Mouse (Mus musculus) thymus, postnatal 14 days (tissue): ENCODE results near the gene Astn1.

Experiments
- DNase-seq: peaks from one replicate; pipeline ENCODE4 v3.0.0; 2021

Gene Astn1

DNA sequence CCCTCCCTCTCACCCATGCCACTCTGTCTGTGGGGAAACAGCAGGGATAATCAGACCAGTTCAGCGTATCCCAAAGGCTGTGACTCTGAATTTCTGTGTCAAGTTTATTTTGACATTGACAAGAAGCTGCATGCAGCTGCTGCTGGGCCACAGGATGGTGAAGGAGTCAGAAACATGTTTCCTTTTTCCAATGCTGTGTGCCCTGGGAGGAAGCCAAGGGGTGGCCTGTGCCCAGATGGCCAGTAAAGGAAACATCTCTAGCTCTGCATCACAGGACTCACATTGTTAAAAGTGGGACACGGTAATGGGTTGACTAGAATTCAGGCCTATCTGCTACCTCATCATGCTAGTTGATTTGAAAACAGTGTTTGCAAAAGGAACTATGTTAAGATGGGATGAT is 279.2 kb downstream of the Astn1 start:
- no peak for DNase-seq

DNA sequence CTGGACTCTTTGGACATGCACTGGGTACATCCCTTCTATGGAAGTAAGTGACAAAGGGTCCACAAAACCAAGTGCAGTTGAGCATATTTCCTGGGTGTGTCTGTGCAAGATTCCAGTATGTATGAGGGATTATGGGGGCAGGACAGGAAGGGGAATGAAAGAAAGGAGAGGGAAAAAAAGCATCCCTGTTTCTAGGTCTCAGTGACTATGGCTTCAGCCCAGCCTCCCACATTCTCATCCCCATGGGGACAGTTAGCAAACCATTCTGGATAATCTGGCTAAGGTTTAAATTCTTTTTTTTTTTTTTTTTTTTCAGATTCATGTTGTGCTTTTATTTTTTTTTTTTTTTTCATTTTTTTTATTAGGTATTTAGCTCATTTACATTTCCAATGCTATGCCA is 280.2 kb downstream of the Astn1 start:
- DNase-seq = no peak

DNA sequence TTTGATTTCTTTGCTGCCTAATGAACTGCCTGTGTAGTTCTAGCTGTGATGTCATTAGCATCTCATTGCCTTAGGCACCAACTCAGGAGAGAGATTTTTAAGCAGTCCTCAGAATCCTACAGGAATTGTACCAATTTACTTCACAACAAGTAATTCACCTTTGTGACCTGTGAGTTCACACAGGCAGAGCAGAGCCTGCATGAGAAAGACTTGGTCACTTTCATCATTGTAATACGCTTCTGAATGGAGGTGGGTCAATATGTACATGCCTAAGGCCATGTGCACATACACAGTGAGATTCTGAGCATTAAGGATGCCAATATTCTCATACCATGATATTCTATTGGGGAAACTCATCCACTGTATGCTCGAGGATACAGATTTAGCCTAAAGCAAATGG is 290.7 kb downstream of the Astn1 start:
- DNase-seq = no peak

DNA sequence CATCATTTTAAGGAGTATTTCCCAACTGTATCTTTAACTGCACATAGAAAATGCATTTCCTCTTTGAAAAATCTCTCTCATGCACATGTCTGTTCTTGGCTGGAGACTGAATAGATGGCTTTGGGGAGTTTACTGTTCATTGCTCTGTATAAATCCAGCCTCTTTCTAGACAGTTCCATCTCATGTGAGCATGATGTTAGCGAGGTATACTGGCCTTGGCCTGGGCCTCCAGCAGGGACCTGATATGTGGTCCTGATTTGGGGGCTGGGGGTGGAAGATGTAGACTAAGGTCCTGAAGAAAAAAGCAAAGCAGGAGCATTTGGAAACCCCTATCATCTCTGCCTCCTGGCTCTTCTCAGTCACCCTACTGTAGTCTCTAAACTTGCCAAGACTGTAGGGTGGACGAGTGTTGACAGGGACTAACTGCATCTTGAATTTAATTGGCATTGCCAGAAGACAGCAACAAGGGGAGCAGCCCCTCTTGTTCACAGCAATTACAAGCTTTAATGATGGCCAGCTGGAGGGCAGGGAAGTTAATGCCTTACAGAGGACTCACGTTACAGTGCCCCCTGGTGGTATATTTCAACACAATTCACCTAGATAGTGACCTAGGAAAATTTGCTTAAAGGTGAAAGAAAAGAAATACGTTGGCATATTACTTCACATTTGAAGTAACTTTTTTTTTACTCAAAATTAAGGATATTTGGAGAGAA is 291.9 kb downstream of the Astn1 start:
- peak; percentile 3 for DNase-seq

DNA sequence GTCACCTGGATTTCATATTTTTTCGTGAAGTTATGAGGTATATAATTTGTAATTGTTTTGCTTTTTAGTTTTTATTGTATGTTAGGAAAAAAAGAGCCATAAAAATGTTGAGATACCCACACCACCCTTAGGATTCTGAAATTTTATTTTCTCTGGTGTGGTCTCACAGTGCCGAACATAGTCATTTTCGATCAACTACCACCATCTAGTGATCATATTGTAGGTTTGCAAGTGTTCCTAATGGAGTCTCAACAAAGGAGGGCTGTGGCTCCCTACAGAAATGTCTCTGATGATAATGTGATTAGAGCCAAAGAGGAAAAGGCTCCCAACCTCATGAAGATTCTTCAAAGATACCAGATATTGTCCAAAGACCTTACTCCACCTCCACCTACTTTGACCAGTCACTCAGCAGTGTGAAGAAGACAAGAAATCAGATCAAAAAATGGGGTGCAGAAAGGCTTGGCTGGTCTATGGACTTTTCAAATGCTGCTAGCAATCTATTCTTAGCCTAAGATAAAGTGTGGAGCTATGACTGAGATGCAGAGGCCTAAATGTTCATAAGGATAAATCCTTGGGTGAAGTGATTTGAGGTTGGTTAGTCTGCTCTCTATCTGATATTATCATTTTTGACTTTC is 292.6 kb downstream of the Astn1 start:
- no peak for DNase-seq

DNA sequence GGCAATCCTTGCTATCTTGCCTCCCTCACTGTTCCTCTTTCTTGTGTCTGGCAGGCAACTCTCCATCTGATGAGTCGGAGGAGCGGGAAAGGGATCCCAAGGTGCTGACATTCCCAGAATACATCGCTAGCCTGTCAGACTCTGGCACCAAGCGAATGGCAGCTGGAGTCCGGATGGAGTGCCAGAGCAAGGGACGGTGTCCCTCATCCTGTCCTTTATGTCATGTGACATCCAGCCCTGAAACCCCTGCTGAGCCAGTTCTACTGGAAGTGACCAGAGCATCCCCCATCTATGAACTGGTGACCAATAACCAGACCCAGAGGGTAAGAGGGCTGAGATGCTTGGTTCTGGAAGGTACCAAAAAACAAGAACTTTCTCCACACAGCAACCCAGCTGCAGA is 294.9 kb downstream of the Astn1 start:
- DNase-seq = no peak

DNA sequence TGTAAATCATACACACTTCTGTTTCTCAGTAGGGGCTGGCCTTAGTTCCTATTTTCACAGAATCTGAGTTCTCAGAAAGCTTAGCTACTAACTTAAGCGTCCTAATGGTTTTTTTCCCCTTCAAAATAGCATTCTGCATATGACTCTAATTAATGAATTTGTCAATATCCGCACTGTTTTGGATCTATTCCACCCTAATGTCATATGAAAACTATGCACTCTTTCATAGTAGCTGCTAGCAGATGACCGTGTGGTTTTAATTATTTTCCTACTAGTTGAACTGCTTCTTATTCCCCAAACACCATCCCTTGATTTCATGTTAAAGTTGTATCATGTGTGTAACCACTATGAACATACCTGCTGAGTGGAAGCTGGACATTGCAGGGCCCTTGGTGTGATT is 303.9 kb downstream of the Astn1 start:
- DNase-seq = no peak

DNA sequence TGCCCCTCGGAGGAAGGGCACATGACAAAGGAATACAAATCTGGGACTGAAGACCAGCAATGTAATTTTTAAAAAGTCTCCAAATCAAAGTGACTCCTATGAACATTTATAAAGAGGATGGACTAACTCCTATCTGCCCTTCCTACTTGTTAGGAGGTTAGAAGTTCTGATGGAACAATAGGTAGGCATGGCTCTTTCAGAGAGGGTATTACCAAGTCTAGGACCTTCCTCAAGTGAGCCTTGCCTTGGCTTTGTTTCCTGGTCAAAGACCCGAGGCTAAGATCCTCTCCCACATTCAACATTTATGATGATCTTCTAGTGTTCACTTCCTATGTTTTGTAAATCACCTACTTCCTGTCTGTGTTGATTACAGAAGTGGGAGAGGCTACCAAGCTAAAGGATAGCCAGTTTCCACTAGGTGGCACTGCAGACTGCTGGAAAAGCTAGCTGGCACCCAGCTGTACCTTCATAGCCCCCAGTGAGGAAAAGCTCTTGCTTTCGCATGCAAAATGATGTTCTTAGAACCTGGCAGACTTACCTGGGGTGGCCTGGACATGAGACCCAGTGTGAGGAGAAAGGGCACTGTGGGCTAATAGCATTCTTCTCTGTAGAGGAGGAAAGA is 308.0 kb downstream of the Astn1 start:
- peak; percentile 31 for DNase-seq

DNA sequence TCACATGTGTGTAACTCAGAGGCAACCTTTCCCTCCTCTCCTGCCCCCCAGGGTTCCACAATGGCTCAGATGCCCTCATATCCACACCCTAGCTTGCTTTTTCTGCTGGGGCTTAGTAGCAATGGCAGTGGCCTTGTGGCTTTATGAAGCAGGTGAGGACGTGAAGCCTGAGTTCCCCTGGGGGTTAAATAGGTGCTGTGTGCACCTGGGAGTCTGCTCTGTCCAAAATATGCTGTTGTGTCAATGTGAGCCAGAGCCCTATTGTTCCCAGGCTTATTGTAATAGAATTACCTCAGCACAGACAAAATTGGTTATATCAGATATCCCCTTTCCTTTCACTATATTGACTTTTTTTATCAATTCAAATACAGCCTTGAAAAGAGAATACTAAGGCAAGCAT is 325.7 kb downstream of the Astn1 start:
- no peak for DNase-seq

DNA sequence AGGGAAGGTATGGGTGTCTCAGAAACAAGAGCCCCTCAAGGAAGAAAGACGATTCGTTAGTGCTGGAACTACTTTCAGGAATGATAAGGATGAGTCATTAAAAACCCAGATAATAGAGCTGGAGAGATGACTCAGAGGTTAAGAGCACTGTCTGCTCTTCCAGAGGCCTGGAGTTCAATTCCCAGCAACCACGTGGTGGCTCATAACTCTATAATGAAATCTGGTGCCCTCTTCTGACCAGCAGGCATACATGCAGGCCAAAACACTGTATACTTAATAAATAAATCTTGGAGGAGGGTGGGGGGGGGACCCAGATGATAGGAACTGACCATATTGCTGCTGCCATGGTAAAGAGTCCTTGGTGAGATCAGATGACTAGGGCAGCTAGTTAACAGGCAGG is 335.4 kb downstream of the Astn1 start:
- DNase-seq = no peak

DNA sequence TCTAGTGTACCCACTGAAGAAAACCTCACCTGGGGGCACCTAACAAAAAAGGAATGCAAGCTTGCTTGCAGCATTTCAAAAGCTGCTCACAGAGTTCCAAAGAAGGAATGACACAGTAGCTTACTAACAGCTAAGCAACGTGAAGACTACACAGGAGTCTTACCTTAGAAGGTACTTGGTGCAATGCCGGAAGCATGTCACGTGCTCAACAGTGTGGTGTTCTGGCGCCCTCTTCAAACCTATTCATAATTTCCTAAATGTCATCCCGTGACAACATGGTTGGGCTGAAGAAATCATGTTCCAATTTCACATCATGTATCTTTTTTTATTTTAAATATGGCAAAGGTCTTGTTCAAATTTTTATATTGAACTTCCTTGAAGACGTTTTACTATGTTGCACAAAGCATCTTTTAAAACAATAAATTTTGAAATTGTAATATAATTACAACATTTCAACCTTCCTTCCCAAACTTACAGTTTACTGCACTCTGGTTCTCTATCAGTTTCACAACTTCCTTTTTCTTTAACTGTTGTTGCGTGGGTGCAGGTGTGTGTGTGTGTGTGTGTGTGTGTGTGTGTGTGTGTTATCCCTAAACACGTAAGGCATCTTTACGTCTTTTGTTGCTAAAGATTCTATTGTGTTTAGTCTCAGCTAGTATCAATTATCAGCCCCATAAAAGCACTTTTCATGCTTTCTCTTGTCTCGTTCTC is 335.9 kb downstream of the Astn1 start:
- no peak for DNase-seq

DNA sequence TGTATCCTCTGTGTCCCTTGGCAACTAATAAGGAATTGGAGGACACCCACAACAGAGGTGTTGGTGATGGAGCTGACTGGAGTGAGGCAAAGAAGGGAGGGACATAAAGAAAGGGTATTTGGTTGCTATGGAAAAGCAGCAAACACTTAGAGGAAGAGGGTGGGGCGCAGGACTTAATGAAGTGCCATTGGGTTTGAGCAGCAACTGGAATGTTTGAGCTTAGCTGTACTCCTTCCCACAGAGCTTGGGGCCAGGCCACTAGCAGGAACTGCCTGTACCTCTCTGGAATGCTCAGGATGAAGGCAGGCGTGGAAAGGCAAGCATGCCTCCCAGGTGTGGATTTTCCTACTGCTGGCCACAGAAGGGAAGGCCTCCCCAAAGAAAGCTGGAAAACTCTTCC is 337.2 kb downstream of the Astn1 start:
- DNase-seq = no peak

DNA sequence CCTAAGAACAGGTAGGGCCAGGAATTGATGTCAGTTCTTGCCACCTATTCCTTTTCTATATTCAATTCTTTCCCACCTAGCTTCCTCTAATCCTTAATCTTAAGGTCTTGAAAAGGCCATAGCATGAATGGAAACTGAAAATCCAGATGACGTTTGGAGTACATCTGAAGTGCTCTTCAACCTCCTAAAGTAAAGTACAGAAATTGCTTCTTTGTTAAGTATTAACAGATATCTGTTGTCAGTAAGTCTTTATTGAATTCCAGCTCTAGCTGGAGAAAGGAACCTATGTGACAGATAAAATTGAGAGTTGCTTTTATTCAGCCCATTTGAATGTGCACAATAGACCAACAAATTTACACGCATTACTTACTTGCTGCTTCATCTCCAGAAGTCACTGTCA is 338.1 kb downstream of the Astn1 start:
- no peak for DNase-seq

DNA sequence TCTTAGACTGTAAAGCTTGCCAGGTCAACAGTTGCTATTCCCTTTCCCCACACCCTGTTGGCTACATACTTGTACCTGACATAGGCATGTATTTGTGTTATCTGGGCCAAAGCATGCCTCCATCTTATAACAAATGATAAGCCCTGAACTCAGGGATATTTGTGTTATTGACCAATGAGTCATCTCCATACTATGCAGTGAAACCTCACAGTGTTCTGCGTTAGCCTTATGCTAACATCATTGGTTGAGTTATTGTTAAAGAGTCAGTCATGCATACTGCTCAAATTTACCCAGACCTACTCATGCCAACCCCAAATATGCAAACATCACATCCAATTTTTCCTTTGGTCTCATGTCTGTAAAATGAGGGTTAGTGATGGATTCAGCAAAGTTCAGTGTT is 339.3 kb downstream of the Astn1 start:
- DNase-seq = no peak

DNA sequence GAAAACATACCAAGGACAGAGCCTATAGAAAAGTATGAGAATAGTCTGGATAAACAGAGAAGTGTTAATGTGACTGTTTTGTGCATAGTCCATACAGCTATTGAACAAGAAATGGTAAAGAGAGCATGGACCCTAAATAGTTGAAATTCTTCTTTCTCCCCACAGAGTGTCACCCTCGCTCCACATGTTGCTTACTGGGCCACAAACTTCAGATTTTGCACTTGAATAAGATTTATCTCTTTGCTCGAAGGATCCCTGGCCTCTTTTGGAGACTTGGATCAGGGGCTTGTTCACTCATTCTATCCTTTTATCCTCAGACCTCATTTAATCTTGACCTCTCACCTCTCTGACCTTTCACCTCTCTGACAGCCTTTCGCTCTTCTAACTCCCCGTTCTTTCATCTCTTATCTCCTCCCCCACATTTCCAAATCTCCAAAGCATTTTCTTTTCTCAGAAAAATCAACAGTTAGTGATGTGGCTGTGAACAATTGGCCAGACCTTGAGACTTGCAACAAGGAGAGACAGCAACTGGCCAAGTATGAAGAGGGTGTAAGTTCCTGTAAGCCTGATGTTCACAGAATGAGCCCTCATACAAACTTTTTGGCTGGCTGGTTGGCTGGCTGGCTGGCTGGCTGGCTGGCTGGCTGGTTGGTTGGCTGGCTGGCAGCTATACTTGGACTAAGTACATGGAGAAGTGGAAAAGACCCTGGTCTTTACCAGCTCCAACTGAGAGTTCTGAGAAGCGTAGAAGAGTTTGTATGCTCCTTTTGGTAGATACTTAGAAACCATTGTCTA is 351.4 kb downstream of the Astn1 start:
- DNase-seq = no peak

DNA sequence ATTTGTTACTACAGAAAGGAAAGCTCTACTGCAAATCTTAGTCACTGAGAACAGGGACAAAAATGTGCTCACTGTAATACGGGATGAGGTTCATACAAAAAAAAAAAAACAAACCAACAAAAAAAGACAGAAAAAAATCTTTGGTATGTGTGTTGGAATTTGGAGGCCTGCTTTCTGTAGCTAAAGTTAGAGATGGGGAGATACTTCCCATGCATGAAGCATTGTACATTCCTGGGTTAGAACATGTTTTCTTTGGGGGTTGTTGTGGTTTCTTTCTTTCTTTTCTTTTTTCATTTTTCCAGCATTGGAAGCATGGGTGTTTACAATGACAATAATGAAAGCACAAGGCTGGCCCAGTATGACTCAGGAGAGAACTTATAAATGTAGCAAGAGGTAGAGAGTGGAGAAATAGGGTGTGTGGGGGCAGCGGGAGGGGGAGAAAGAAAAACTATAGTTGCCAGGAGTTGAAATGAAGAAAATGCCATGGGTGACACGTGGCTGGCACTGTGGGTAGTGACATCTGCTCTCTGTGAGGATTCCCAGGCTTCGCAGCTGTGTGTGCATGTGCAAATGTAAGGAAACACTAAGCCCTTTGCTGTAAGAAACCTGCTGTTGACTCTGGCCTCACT is 370.9 kb downstream of the Astn1 start:
- no peak for DNase-seq

DNA sequence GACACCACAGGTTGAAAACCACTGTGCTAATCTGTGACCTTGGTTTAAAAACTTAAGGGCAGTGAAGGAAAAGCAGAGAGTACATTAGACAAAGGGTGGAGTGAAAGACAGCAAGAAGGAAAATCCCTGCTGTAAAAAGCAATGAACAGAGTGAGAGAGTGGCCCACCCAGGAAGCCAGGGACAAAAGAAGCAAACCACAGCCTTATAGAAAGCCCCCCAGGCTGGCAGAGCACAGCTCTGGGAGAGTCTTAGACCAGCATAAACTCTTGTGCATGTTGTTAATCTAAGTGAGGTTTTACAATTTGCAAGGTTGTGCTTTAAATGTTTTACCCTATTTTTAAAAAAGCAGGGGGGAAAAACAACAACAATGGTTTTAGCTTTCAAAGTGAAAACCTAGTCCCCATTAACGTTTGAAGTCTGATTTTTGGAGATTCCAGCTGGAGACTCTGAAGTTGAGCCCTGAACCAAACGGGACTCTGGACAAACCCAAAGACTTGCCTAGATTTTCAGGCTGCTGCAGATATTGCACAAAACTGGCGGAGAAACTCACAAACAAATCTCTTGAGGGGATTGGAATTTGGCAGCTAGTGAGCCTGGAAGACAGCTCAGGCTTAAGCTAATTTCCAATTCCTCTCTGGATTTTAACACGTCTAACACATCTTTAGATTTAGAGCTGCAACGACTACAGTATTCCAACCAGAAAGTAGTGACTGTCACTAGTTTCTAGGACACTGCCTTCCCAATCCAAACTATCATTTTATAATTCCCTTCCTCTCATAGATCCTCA is 377.3 kb downstream of the Astn1 start:
- DNase-seq = no peak

DNA sequence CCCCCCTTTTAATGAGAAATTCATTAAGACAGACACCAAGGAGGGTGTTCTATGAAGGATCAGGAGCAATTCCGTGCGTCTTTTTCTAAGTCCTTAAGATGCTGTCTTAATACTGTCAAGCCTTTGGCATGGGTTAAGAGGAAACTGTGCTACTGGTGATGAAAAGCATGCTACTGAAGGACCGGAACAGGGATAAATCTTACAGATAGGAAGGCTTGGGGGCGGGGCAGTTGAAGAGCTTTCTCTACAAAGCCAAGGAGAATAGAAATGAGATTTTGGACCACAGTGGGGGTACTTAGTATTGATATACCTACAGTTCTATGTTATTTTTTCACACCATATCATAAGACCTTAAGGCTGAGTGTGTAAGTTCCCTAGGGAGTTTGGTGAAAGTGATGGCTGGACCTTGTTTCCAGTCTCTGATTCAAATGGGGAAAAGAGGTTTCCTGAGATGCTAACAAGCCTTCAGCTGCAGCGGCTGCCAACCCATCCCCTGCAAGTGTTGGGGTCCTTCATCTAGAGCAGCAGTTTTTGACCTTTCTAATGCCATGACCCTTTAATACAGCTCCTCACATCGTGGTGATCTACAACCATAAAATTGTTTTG is 378.2 kb downstream of the Astn1 start:
- DNase-seq = no peak

DNA sequence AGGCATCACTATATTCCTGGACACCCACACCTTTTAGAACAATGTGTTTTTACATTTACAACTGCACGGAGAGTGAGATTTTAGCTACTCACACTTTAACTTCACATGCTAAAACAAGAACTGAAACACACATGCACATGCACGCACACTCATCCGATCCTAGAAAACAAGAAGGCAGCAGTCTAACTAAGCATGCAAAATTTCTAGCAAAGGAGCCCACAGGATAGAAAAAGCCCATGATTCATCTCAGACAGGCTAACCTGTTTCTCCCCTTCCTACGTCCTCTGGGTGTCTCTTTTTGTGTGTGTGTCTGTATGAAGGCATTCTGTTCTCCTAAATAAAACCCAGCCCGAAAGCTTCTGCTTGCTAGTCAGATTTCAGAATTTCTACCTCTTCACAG is 378.9 kb downstream of the Astn1 start:
- no peak for DNase-seq
